Mouse (Mus musculus) neural tube, embryonic 12.5 days (tissue): ENCODE data around the gene Hcls1. TPM values are rescaled to one million over a fixed set of nuclear protein-coding genes. Genes with fewer than 3 reads are reported as not detected.

Experiments
- ATAC-seq: fragments of 200-750 bp; cut with Nextera tagmentation; 2 replicates; pipeline ENCODE4 v1.8.0; 2017; ENCODE audit warnings: low read depth, mild to moderate bottlenecking, moderate TSS enrichment, moderate library complexity; ENCODE audit not compliant: low FRiP score
- H3K27ac ChIP-seq: fragments of 300-500 bp; sonication (generic); 2 replicates; pipeline ENCODE4 v1.5.1; 2016
- H3K27me3 ChIP-seq: fragments of 300-500 bp; sonication (generic); replicated peaks from 2 replicates; pipeline ENCODE4 v1.6.1; 2016; ENCODE audit warnings: mild to moderate bottlenecking
- H3K36me3 ChIP-seq: fragments of 300-500 bp; sonication (generic); 2 replicates; pipeline ENCODE4 v1.6.1; 2016; ENCODE audit warnings: mild to moderate bottlenecking
- H3K4me1 ChIP-seq: fragments of 300-500 bp; sonication (generic); 2 replicates; pipeline ENCODE4 v1.6.1; 2016
- H3K4me2 ChIP-seq: fragments of 300-500 bp; sonication (generic); replicated peaks from 2 replicates; pipeline ENCODE4 v1.6.1; 2016; ENCODE audit warnings: mild to moderate bottlenecking
- H3K4me3 ChIP-seq: fragments of 300-500 bp; sonication (generic); 2 replicates; pipeline ENCODE4 v1.5.1; 2016
- H3K9ac ChIP-seq: fragments of 300-500 bp; sonication (generic); 2 replicates; pipeline ENCODE4 v1.6.1; 2016; ENCODE audit warnings: mild to moderate bottlenecking
- H3K9me3 ChIP-seq: fragments of 300-500 bp; sonication (generic); 2 replicates; pipeline ENCODE4 v1.6.1; 2016; ENCODE audit warnings: mild to moderate bottlenecking
- WGBS: fragments of 180-500 bp; shearing (Covaris S2); methylation state at CpG from one replicate; pipeline ENCODE4 v1.1.7; 2016; 5-methylcytosine and 5-hydroxymethylcytosine counted together
- polyA plus RNA-seq: library from polyadenylated mRNA; unstranded; fragments of >200 nt; fragmentation: Nextera tagmentation; extraction: Ambion mirVana; gene quantifications from 2 replicates; pipeline ENCODE4 v1.2.1, GENCODE M21; 2016

Gene Hcls1
- polyA plus RNA-seq, 1 experiment from 2014 or later, result 3.2 TPM

DNA sequence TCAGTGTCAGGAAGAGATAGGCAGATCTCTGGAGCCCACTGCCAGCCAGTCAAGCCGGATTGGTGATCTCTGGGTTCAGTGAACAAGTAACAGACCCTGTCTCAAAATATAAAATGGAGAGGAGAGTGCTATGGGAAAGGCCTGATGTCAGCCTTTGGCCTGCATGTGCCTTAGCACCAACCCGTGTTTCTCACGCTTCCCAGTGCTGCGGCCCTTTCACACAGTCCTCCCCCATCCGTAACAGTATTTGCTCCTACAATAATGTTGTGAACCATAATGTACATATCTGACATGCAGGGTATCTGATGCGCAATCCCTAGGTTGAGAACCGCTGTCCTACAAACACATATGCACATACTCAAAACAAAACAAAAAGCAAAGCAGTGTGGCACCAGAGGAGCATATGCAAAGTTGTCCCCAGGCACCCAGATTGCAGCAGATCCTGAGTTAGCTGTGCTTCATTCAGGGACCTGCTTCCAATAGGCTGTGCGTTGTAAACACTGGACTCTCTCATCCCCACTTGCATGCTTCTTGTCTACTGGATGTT, 13.6 kb upstream of the Hcls1 start:
- Histone ChIP-seq H3K4me1 (no peaks in the 10 kb centered on the region), H3K36me3 (peaks cover 51% of the 10 kb centered on the region), H3K4me2 (no peak overlapping the region), H3K9me3 (no peaks in the 10 kb centered on the region), H3K4me3 (no peak overlapping the region), H3K27ac (no peak overlapping the region), H3K27me3 (no peaks in the 10 kb centered on the region), H3K9ac (no peak overlapping the region)
- 95% methylated on average over 8 of the region's 8 CpGs for WGBS
- no peak for ATAC-seq

DNA sequence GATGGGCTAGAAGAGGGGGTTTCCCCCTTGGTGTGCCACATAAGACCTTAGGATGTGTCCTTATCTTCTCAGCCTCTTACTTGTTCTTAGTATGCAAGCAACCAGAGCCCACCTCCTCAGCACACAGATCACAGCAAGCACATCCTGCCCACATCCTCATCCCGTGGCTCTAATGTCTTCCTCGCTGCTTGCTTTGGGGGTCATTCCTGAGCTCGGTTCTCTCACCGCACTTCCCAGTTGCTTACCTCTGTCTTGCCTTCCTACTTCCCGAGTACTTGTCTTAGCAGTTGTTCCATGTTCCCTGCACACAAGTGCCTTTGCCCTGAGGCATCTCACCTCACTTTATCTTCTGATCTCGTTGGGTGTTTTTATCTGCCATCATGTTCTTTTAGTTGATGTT, 12.8 kb upstream of the Hcls1 start:
- H3K9ac ChIP-seq, result no peak overlapping the region
- no peaks in the 10 kb centered on the region for H3K9me3 ChIP-seq
- H3K27me3 ChIP-seq, result no peaks in the 10 kb centered on the region
- H3K4me3 ChIP-seq, result no peak overlapping the region
- ATAC-seq, result no peak
- H3K4me1 ChIP-seq, result no peaks in the 10 kb centered on the region
- peaks cover 52% of the 10 kb centered on the region for H3K36me3 ChIP-seq
- 95% methylated on average over 6 of the region's 6 CpGs for WGBS
- no peak overlapping the region for H3K4me2 ChIP-seq
- H3K27ac ChIP-seq, result no peak overlapping the region

DNA sequence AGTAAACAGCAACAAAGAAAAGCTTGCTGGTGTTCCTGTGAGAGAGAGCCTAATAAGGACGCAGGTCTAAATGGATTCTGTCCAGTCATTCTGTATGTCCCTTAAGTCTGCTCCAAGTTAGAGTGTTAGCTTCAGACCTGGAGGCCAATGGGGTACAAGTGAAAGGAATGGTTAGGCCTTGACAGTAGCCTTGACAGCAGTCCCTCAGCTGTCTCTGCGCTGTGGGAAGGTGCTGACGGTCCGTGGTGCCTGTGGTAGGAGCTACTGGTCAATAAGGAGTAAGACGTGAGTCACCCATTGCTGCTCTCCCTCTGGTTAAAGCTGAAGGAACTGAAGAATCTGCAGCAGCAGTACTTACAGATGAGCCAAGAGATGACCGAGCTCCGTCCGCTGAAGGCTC, 10.5 kb upstream of the Hcls1 start:
- Histone ChIP-seq H3K27me3 (no peaks in the 10 kb centered on the region), H3K36me3 (peaks cover 56% of the 10 kb centered on the region), H3K9me3 (no peaks in the 10 kb centered on the region), H3K27ac (no peak overlapping the region), H3K4me3 (no peak overlapping the region), H3K4me2 (no peak overlapping the region), H3K9ac (no peak overlapping the region), H3K4me1 (no peaks in the 10 kb centered on the region)
- ATAC-seq, result no peak
- WGBS, result 93% methylated on average over 8 of the region's 8 CpGs

GRCm38 (mm10) chr16:36925351-36925750, 9.4 kb upstream of the Hcls1 start:
- no peaks in the 10 kb centered on the region for H3K9me3 ChIP-seq
- peaks cover 62% of the 10 kb centered on the region for H3K36me3 ChIP-seq
- H3K4me3 ChIP-seq, result no peak overlapping the region
- no peaks in the 10 kb centered on the region for H3K27me3 ChIP-seq
- no peak overlapping the region for H3K9ac ChIP-seq
- H3K4me2 ChIP-seq, result no peak overlapping the region
- no peak for ATAC-seq
- H3K27ac ChIP-seq, result no peak overlapping the region
- no peaks in the 10 kb centered on the region for H3K4me1 ChIP-seq
- 90% methylated on average over 6 of the region's 6 CpGs for WGBS

- Histone ChIP-seq H3K36me3 (peaks cover 60% of the 10 kb centered on the region), H3K9ac (no peak overlapping the region), H3K4me2 (no peak overlapping the region), H3K9me3 (no peaks in the 10 kb centered on the region), H3K4me1 (no peaks in the 10 kb centered on the region), H3K4me3 (no peak overlapping the region), H3K27ac (no peak overlapping the region), H3K27me3 (no peaks in the 10 kb centered on the region)
- WGBS, result 78% methylated on average over 6 of the region's 6 CpGs
- ATAC-seq, result no peak
Observed at GRCm38 (mm10) chr16:36925797-36926196, 9.0 kb upstream of the Hcls1 start.

GRCm38 (mm10) chr16:36926514-36927447, 8.0 kb upstream of the Hcls1 start:
- no peak overlapping the region for H3K9ac ChIP-seq
- WGBS, result 94% methylated on average over 10 of the region's 10 CpGs
- no peak overlapping the region for H3K4me3 ChIP-seq
- H3K36me3 ChIP-seq, result peaks cover 68% of the 10 kb centered on the region
- no peak for ATAC-seq
- H3K9me3 ChIP-seq, result no peaks in the 10 kb centered on the region
- no peak overlapping the region for H3K27ac ChIP-seq
- H3K27me3 ChIP-seq, result no peaks in the 10 kb centered on the region
- no peaks in the 10 kb centered on the region for H3K4me1 ChIP-seq
- H3K4me2 ChIP-seq, result no peak overlapping the region

DNA sequence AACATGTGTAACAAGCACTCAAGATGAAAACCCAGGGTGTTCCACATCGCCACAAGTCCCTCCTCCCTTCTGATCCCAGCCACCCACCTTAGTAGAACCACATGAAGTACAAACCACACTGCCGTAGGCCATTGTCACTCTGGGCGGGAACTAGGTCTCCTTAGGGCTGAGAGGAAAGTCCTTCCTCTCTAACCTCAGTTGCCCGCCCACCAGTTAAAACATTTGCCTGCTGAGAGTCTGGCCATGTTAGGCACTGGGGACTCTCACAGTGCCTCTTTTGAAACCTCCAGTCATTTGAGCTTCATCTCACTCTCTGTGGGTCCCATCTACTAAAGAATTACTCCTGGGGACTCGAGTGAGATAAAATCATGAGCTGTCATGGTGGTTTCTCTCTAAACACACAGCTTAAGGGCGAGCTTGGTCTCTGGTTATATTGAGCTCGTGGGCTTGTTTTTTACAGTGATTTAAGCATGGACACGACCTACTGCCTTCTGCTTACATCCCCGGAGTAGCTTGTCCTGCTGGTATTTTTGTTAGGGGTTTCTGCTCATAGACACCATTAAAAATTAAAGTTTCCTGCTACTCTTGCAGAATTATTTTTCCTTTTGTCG, 7.2 kb upstream of the Hcls1 start:
- Histone ChIP-seq H3K9ac (no peak overlapping the region), H3K4me1 (no peaks in the 10 kb centered on the region), H3K36me3 (peaks cover 76% of the 10 kb centered on the region), H3K9me3 (no peaks in the 10 kb centered on the region), H3K27ac (no peak overlapping the region), H3K27me3 (no peaks in the 10 kb centered on the region), H3K4me3 (no peak overlapping the region), H3K4me2 (no peak overlapping the region)
- ATAC-seq, result no peak
- 90% methylated on average over 10 of the region's 10 CpGs for WGBS

- Histone ChIP-seq H3K27ac (no peak overlapping the region), H3K4me2 (no peak overlapping the region), H3K9me3 (no peaks in the 10 kb centered on the region), H3K4me3 (no peak overlapping the region), H3K27me3 (no peaks in the 10 kb centered on the region), H3K9ac (no peak overlapping the region), H3K4me1 (no peaks in the 10 kb centered on the region), H3K36me3 (peaks cover 81% of the 10 kb centered on the region)
- 93% methylated on average over 8 of the region's 8 CpGs for WGBS
- no peak for ATAC-seq
Observed at GRCm38 (mm10) chr16:36928106-36928500, 6.7 kb upstream of the Hcls1 start.

GRCm38 (mm10) chr16:36929216-36929615, 5.6 kb upstream of the Hcls1 start:
- no peak overlapping the region for H3K27ac ChIP-seq
- peaks cover 83% of the 10 kb centered on the region for H3K36me3 ChIP-seq
- H3K27me3 ChIP-seq, result no peaks in the 10 kb centered on the region
- no peak overlapping the region for H3K9ac ChIP-seq
- no peaks in the 10 kb centered on the region for H3K9me3 ChIP-seq
- no peak overlapping the region for H3K4me2 ChIP-seq
- no peaks in the 10 kb centered on the region for H3K4me1 ChIP-seq
- 94% methylated on average over 7 of the region's 7 CpGs for WGBS
- H3K4me3 ChIP-seq, result no peak overlapping the region
- no peak for ATAC-seq

GRCm38 (mm10) chr16:36930231-36931136, 4.3 kb upstream of the Hcls1 start:
- Histone ChIP-seq H3K36me3 (peaks cover 72% of the 10 kb centered on the region), H3K27me3 (no peaks in the 10 kb centered on the region), H3K27ac (no peak overlapping the region), H3K4me1 (no peaks in the 10 kb centered on the region), H3K4me3 (no peak overlapping the region), H3K9ac (no peak overlapping the region), H3K9me3 (no peaks in the 10 kb centered on the region), H3K4me2 (no peak overlapping the region)
- ATAC-seq, result no peak
- 84% methylated on average over 11 of the region's 11 CpGs for WGBS

- no peak overlapping the region for H3K27ac ChIP-seq
- no peak overlapping the region for H3K4me3 ChIP-seq
- WGBS, result 92% methylated on average over 10 of the region's 10 CpGs
- H3K4me1 ChIP-seq, result no peaks in the 10 kb centered on the region
- no peaks in the 10 kb centered on the region for H3K9me3 ChIP-seq
- no peak for ATAC-seq
- H3K4me2 ChIP-seq, result no peak overlapping the region
- peaks cover 64% of the 10 kb centered on the region for H3K36me3 ChIP-seq
- no peak overlapping the region for H3K9ac ChIP-seq
- H3K27me3 ChIP-seq, result no peaks in the 10 kb centered on the region
Observed at GRCm38 (mm10) chr16:36931381-36931780, 3.4 kb upstream of the Hcls1 start.

- peaks cover 58% of the 10 kb centered on the region for H3K36me3 ChIP-seq
- no peaks in the 10 kb centered on the region for H3K4me1 ChIP-seq
- H3K27ac ChIP-seq, result no peak overlapping the region
- no peaks in the 10 kb centered on the region for H3K9me3 ChIP-seq
- 84% methylated on average over 3 of the region's 3 CpGs for WGBS
- no peak for ATAC-seq
- H3K4me2 ChIP-seq, result no peak overlapping the region
- H3K9ac ChIP-seq, result no peak overlapping the region
- H3K27me3 ChIP-seq, result no peaks in the 10 kb centered on the region
- no peak overlapping the region for H3K4me3 ChIP-seq
Observed at GRCm38 (mm10) chr16:36931976-36932375, 2.8 kb upstream of the Hcls1 start.
